Mouse (Mus musculus) neural tube, embryonic 14.5 days (tissue): ENCODE measurements around the gene Trim9. TPM values are rescaled to one million over a fixed set of nuclear protein-coding genes. Genes with fewer than 3 reads are reported as not detected.

Experiments used
- ATAC-seq: fragments of 200-750 bp; cut with Nextera tagmentation; 2 replicates; pipeline ENCODE4 v1.8.0; 2017; ENCODE audit warnings: low read depth, mild to moderate bottlenecking, moderate TSS enrichment, moderate library complexity
- H3K27ac ChIP-seq: fragments of 300-500 bp; sonication (generic); 2 replicates; pipeline ENCODE4 v1.5.1; 2014; ENCODE audit warnings: low read depth, mild to moderate bottlenecking, control low read depth, low read length, moderate library complexity, mixed read lengths
- H3K27me3 ChIP-seq: fragments of 300-500 bp; sonication (generic); 2 replicates; pipeline ENCODE4 v1.6.1; 2014; ENCODE audit warnings: low read length; ENCODE audit not compliant: control insufficient read depth, insufficient read depth
- H3K36me3 ChIP-seq: fragments of 300-500 bp; sonication (generic); 2 replicates; pipeline ENCODE4 v1.6.1; 2014; ENCODE audit warnings: low read length, mixed read lengths; ENCODE audit not compliant: control insufficient read depth, insufficient read depth
- H3K4me1 ChIP-seq: fragments of 300-500 bp; sonication (generic); 2 replicates; pipeline ENCODE4 v1.6.1; 2014; ENCODE audit warnings: low read length; ENCODE audit not compliant: control insufficient read depth, insufficient read depth
- H3K4me2 ChIP-seq: fragments of 300-500 bp; sonication (generic); 2 replicates; pipeline ENCODE4 v1.6.1; 2014; ENCODE audit warnings: mild to moderate bottlenecking, low read depth, low read length, control low read depth
- H3K4me3 ChIP-seq: fragments of 300-500 bp; sonication (generic); 2 replicates; pipeline ENCODE4 v1.5.1; 2014; ENCODE audit warnings: low read depth, low read length, control low read depth, mixed read lengths
- H3K9ac ChIP-seq: fragments of 300-500 bp; sonication (generic); replicated peaks from 2 replicates; pipeline ENCODE4 v1.6.1; 2014; ENCODE audit warnings: low read depth, mild to moderate bottlenecking, control low read depth, low read length, mixed read lengths
- H3K9me3 ChIP-seq: fragments of 300-500 bp; sonication (generic); 2 replicates; pipeline ENCODE4 v1.6.1; 2016; ENCODE audit warnings: low read length; ENCODE audit not compliant: control insufficient read depth
- WGBS: fragments of 180-500 bp; shearing (Covaris S2); extraction: QIAGEN DNeasy Blood & Tissue Kit; methylation state at CpG from one replicate; pipeline ENCODE4 v1.1.7; 2014; 5-methylcytosine and 5-hydroxymethylcytosine counted together
- polyA plus RNA-seq: library from polyadenylated mRNA; unstranded; fragments of >200 nt; fragmentation: Nextera tagmentation; extraction: Ambion mirVana; gene quantifications from 2 replicates; pipeline ENCODE4 v1.2.1, GENCODE M21; 2014

The Trim9 gene
- polyA plus RNA-seq, 1 experiment from 2014 or later, result 106 TPM

GRCm38 (mm10) chr12:70195426-70195825, 152.0 kb downstream of the Trim9 start:
- no peaks in the 10 kb centered on the region for H3K27me3 ChIP-seq
- no peaks in the 10 kb centered on the region for H3K36me3 ChIP-seq
- no peaks in the 10 kb centered on the region for H3K9me3 ChIP-seq
- H3K27ac ChIP-seq, result no peak overlapping the region
- H3K9ac ChIP-seq, result no peak overlapping the region
- no peak overlapping the region for H3K4me3 ChIP-seq
- no peaks in the 10 kb centered on the region for H3K4me1 ChIP-seq
- WGBS, result 96% methylated on average over 6 of the region's 6 CpGs
- H3K4me2 ChIP-seq, result no peak overlapping the region
- ATAC-seq, result no peak

Other genes with a start within 250 kb of the Trim9 start
- 13.9 and 14.8 TPM in 2 replicates for gene Nin, start 233.9 kb downstream of the Trim9 start, polyA plus RNA-seq
- gene Abhd12b, start 193.5 kb downstream of the Trim9 start, polyA plus RNA-seq, result 0.18 and 0.20 TPM in 2 replicates
- gene Pygl, start 116.1 kb downstream of the Trim9 start, polyA plus RNA-seq, result 8.1 and 9.2 TPM in 2 replicates
- 94.7 and 131 TPM in 2 replicates for gene Tmx1, start 105.5 kb upstream of the Trim9 start, polyA plus RNA-seq